Mouse (Mus musculus) lung, embryonic 14.5 days (tissue): Measurements from ENCODE around the gene Iqcf3. TPM values are rescaled to one million over a fixed set of nuclear protein-coding genes. Genes with fewer than 3 reads are reported as not detected.

Experiments
- ATAC-seq: fragments of 200-750 bp; cut with Nextera tagmentation; 2 replicates; pipeline ENCODE4 v1.8.0; 2017; ENCODE audit warnings: mild to moderate bottlenecking, moderate TSS enrichment, moderate library complexity; ENCODE audit not compliant: insufficient read depth
- DNase-seq: peaks from one replicate; pipeline ENCODE4 v3.0.0-alpha.2; 2015
- H3K27ac ChIP-seq: fragments of 300-500 bp; sonication (generic); 2 replicates; pipeline ENCODE4 v1.5.1; 2014; ENCODE audit warnings: low read depth, mild to moderate bottlenecking, moderate library complexity
- H3K27me3 ChIP-seq: fragments of 300-500 bp; sonication (generic); 2 replicates; pipeline ENCODE4 v1.6.1; 2014; ENCODE audit warnings: low read length, control low read depth; ENCODE audit not compliant: insufficient read depth
- H3K36me3 ChIP-seq: fragments of 300-500 bp; sonication (generic); 2 replicates; pipeline ENCODE4 v1.6.1; 2014; ENCODE audit warnings: control low read depth; ENCODE audit not compliant: insufficient read depth
- H3K4me1 ChIP-seq: fragments of 300-500 bp; sonication (generic); 2 replicates; pipeline ENCODE4 v1.6.1; 2014; ENCODE audit warnings: antibody characterized with exemption, control low read depth; ENCODE audit not compliant: insufficient read depth
- H3K4me2 ChIP-seq: fragments of 300-500 bp; sonication (generic); 2 replicates; pipeline ENCODE4 v1.6.1; 2014; ENCODE audit warnings: mild to moderate bottlenecking
- H3K4me3 ChIP-seq: fragments of 300-500 bp; sonication (generic); 2 replicates; pipeline ENCODE4 v1.5.1; 2014; ENCODE audit warnings: low read depth, low read length
- H3K9ac ChIP-seq: fragments of 300-500 bp; sonication (generic); 2 replicates; pipeline ENCODE4 v1.6.1; 2014
- H3K9me3 ChIP-seq: fragments of 300-500 bp; sonication (generic); 2 replicates; pipeline ENCODE4 v1.6.1; 2016; ENCODE audit warnings: low read depth, low read length, control low read depth
- CTCF ChIP-seq: IDR thresholded peaks from 2 replicates; pipeline ENCODE4 v1.5.1; 2016; ENCODE audit warnings: antibody characterized with exemption, low read depth
- WGBS: fragments of 180-500 bp; shearing (Covaris S2); extraction: QIAGEN DNeasy Blood & Tissue Kit; methylation state at CpG from one replicate; pipeline ENCODE4 v1.1.7; 2014; 5-methylcytosine and 5-hydroxymethylcytosine counted together
- polyA plus RNA-seq: library from polyadenylated mRNA; unstranded; fragments of >200 nt; fragmentation: Nextera tagmentation; extraction: Ambion mirVana; gene quantifications from 2 replicates; pipeline ENCODE4 v1.2.1, GENCODE M21; 2014

Gene Iqcf3
- polyA plus RNA-seq, 1 experiment from 2014 or later = not detected

DNA sequence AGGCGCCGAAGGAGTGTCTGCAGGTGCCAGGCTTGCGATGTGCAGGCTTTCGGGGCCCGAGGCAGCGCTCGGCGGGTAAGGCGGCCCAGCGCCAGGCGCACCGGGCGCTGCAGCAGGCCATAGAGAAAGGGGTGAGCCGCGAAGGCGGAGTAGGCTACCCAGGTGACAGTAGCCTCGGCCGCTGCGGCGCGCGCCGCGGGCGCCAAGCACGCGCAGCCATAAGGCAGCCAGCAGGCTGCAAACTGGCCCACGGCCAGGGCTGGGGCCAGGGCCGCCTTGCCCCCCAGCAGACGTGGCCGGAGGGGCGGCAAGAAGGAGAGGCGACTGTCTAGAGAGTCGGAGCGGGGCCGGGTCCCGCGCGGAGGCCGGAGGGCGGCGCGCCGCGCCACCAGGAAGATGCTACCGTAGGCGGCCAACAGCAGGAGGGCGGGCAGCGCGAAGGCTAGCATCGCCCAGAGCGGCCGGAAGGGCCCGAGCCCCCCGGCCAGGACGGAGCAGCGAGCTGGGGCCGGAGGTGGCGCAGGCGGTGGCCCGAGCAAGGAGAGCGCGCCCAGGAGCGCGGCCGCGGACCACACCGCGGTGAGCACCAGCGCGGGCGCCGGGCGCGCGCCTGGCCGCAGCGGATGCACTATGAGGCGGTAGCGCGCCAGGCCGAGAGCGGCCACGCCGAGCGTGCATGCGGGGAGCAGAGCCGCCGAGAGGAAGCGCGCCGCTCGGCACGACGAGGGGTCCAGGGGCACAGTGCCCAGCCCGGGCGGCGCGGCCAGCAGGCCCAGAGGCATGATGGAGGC lies 96.5 kb downstream of the Iqcf3 start:
- DNase-seq (peak; percentile 87), ATAC-seq (peak; percentile 77)
- Histone ChIP-seq H3K9ac (peak overlapping the region; percentile 65), H3K9me3 (no peaks in the 10 kb centered on the region), H3K27me3 (no peaks in the 10 kb centered on the region), H3K4me2 (peak overlapping the region; percentile 88), H3K27ac (no peak overlapping the region; the same call in 1 of the 2 replicates), H3K4me3 (peak overlapping the region; percentile 54), H3K36me3 (peaks cover 45% of the 10 kb centered on the region), H3K4me1 (no peaks in the 10 kb centered on the region)
- no peak for TF ChIP-seq CTCF
- 1% methylated on average over 95 of the region's 99 CpGs for WGBS

DNA sequence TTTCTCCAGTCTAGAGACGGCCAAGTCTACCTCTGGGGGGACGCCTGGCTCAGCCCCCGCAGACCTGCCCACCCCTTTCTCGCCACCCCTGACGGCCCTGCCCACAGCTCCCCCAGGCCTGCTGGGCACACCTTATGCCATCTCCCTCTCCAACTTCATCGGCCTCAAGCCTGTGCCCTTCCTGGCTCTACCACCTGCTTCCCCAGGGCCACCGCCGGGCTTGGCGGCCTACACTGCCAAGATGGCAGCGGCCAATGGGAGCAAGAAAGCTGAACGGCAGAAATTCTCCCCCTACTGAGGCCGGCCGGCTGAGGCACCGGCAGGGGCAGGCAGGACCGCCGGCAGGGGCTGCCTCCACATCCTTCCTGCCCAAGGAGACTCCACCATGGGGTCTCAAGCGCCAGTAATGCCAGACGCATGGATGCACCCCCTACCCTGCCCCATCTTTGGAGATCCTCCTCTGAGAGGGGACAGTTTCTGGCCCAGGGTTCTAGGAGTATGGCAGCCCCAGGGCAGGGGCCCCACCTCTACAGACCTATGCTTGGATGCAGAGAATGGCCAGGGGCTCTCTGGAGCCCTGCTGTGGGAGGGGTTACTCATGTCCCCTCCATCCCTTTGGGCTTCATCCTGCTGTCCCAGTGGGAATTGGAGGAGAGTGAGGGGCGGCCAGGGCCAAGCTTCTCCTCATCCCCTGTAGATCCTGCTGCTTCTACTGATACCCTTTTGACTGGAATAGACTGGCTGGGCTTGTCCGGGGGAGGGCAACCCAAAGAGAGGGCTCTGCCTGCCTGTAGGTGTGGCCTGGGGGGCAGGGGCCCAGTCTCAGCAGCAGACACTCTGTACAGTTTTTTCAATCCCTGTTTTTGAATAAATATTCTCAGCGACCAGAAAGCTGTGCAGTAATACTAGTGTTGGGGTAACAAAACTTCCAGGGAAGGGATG lies 98.0 kb downstream of the Iqcf3 start:
- Histone ChIP-seq H3K9me3 (no peaks in the 10 kb centered on the region), H3K4me3 (no peak overlapping the region), H3K4me2 (no peak overlapping the region), H3K27me3 (no peaks in the 10 kb centered on the region), H3K4me1 (no peaks in the 10 kb centered on the region), H3K36me3 (peaks cover 53% of the 10 kb centered on the region), H3K9ac (no peak overlapping the region), H3K27ac (no peak overlapping the region)
- 80% methylated on average over 21 of the region's 21 CpGs for WGBS
- no peak for TF ChIP-seq CTCF
- no peak for ATAC-seq
- DNase-seq = no peak

DNA sequence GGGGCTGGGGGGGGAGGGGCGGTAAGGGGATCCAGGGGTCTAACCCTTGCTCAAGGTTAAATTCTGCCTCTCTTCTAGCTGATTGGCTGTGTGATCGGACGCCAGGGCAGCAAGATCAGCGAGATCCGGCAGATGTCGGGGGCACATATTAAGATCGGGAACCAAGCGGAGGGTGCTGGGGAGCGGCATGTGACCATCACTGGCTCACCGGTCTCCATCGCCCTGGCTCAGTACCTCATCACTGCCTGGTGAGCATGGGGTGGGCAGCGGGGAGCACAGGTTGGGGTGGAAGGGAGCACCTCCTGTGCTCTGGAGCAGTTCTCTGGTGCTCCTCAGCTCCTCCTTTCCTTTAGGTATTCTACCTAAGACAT lies 99.0 kb downstream of the Iqcf3 start:
- Histone ChIP-seq H3K4me1 (no peaks in the 10 kb centered on the region), H3K27ac (no peak overlapping the region), H3K27me3 (no peaks in the 10 kb centered on the region), H3K4me2 (no peak overlapping the region), H3K4me3 (no peak overlapping the region), H3K9ac (no peak overlapping the region), H3K9me3 (no peaks in the 10 kb centered on the region), H3K36me3 (peaks cover 53% of the 10 kb centered on the region)
- ATAC-seq (no peak), DNase-seq (no peak)
- no peak for TF ChIP-seq CTCF
- WGBS = 87% methylated on average over 12 of the region's 12 CpGs

DNA sequence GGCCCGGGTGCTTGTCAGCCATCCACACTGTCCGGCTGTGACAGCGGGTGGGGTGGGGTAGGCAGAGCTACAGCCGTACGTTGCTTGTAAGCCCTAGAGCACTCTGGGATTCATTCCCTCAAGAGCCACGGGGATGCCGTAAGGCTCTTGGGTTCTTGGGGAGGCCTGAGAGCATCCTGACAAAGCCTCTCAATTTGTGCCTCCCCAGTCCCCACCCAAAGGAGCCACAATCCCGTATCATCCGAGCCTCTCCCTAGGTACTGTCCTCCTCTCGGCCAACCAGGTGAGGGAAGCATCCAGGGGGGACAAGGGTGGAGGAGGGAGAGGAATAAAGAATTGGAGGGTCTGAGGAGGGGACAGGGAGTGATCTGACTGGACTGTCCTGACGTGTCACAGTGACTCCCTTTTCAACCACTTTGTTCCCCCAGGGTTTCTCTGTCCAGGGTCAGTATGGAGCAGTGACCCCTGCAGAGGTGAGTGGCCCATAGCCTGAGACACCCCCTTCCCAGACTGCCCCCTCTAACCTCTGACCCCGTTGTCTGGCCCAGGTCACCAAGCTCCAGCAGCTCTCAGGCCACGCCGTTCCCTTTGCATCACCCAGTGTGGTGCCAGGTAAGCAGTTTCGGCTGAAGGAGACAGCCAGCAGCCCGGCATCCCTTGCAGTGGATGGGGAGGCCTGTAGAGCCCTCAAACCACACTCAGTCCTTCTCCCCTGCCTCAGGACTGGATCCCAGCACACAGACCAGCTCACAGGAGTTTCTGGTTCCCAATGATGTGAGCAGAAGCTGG lies 99.6 kb downstream of the Iqcf3 start:
- Histone ChIP-seq H3K4me2 (no peak overlapping the region), H3K36me3 (peaks cover 53% of the 10 kb centered on the region), H3K27ac (no peak overlapping the region), H3K27me3 (no peaks in the 10 kb centered on the region), H3K9ac (no peak overlapping the region), H3K4me3 (no peak overlapping the region), H3K4me1 (0 out of 2 replicates have a peak, but pooled peaks cover 4% of the 10 kb centered on the region), H3K9me3 (no peaks in the 10 kb centered on the region)
- ATAC-seq = no peak
- WGBS = 84% methylated on average over 16 of the region's 16 CpGs
- TF ChIP-seq CTCF = no peak
- no peak for DNase-seq

DNA sequence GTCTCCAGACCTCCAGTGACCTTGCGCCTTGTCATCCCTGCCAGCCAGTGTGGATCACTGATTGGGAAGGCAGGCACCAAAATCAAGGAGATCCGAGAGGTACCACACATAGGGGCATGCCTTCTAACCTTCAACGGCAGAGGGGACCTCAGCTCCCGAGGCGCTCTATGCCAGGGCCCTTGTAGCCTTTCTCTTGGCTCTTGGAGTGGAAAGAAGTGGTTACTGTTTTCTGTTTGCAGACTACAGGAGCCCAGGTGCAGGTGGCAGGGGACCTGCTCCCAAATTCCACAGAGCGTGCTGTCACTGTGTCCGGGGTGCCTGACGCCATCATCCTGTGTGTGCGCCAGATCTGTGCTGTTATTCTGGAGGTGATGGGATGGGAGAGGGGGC lies 100.4 kb downstream of the Iqcf3 start:
- 83% methylated on average over 9 of the region's 9 CpGs for WGBS
- Histone ChIP-seq H3K9ac (no peak overlapping the region), H3K4me3 (no peak overlapping the region), H3K9me3 (no peaks in the 10 kb centered on the region), H3K4me2 (no peak overlapping the region), H3K4me1 (peaks cover 12% of the 10 kb centered on the region), H3K36me3 (peaks cover 53% of the 10 kb centered on the region), H3K27ac (no peak overlapping the region), H3K27me3 (no peaks in the 10 kb centered on the region)
- TF ChIP-seq CTCF = no peak
- ATAC-seq (no peak), DNase-seq (no peak)

DNA sequence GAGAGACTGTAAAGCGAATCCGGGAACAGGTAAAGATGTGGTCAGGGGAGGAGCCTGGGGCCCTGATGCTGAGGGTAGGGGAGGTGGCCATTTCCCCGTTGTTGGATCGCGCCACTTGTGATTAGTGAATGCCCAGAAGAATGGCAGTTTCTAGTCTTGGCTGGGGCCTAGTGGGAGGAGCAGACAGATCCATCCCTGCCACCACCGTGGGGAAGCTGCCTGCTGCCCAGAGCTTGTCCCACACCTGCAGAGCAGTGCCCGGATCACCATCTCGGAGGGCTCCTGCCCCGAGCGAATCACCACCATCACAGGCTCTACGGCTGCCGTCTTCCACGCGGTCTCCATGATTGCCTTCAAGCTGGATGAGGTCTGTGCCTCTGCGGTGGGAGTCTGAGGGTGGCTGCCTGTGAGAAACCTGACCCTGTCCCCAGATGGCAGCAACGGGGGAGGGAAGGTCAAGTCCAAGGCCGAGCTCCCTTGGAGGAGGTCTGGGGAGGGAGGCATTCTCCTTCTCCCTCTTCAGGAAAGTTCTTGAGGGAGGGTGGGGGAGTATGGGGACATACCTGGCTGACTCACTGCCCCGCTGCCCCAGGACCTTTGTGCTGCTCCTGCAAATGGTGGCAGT lies 100.9 kb downstream of the Iqcf3 start:
- no peak for TF ChIP-seq CTCF
- Histone ChIP-seq H3K4me3 (no peak overlapping the region), H3K27me3 (no peaks in the 10 kb centered on the region), H3K9me3 (no peaks in the 10 kb centered on the region), H3K4me1 (peaks cover 17% of the 10 kb centered on the region), H3K27ac (no peak overlapping the region), H3K9ac (no peak overlapping the region), H3K36me3 (peaks cover 53% of the 10 kb centered on the region), H3K4me2 (no peak overlapping the region)
- 73% methylated on average over 18 of the region's 18 CpGs for WGBS
- ATAC-seq (no peak), DNase-seq (no peak)
